Mouse (Mus musculus) stomach, embryonic 14.5 days (tissue): Measurements from ENCODE around the gene Camk1d. TPM values are rescaled to one million over a fixed set of nuclear protein-coding genes. Genes with fewer than 3 reads are reported as not detected.

Experiments
- ATAC-seq: fragments of 200-750 bp; cut with Nextera tagmentation; 2 replicates; pipeline ENCODE4 v1.8.0; 2017; ENCODE audit warnings: low read depth, moderate TSS enrichment; ENCODE audit not compliant: insufficient number of reproducible peaks, insufficient read depth, low FRiP score
- H3K27ac ChIP-seq: fragments of 300-500 bp; sonication (generic); 2 replicates; pipeline ENCODE4 v1.5.1; 2014; ENCODE audit warnings: mild to moderate bottlenecking, low read length, moderate library complexity, mixed read lengths
- H3K27me3 ChIP-seq: fragments of 300-500 bp; sonication (generic); 2 replicates; pipeline ENCODE4 v1.6.1; 2014; ENCODE audit warnings: low read length, control low read depth, mixed read lengths; ENCODE audit not compliant: control insufficient read depth, insufficient read depth
- H3K36me3 ChIP-seq: fragments of 300-500 bp; sonication (generic); 2 replicates; pipeline ENCODE4 v1.6.1; 2014; ENCODE audit warnings: mild to moderate bottlenecking, control low read depth, low read length, moderate library complexity, mixed read lengths; ENCODE audit not compliant: control insufficient read depth, insufficient read depth
- H3K4me1 ChIP-seq: fragments of 300-500 bp; sonication (generic); 2 replicates; pipeline ENCODE4 v1.6.1; 2014; ENCODE audit warnings: low read length, control low read depth, mixed read lengths; ENCODE audit not compliant: control insufficient read depth, insufficient read depth
- H3K4me2 ChIP-seq: fragments of 300-500 bp; sonication (generic); replicated peaks from 2 replicates; pipeline ENCODE4 v1.6.1; 2014; ENCODE audit warnings: low read depth, low read length, control low read depth
- H3K4me3 ChIP-seq: fragments of 300-500 bp; sonication (generic); 2 replicates; pipeline ENCODE4 v1.5.1; 2014; ENCODE audit warnings: low read depth, low read length, control low read depth
- H3K9ac ChIP-seq: fragments of 300-500 bp; sonication (generic); replicated peaks from 2 replicates; pipeline ENCODE4 v1.6.1; 2014; ENCODE audit warnings: low read depth, mild to moderate bottlenecking, control low read depth, low read length, moderate library complexity, mixed read lengths
- H3K9me3 ChIP-seq: fragments of 300-500 bp; sonication (generic); 2 replicates; pipeline ENCODE4 v1.6.1; 2016; ENCODE audit warnings: low read depth, low read length, control low read depth; ENCODE audit not compliant: control insufficient read depth
- WGBS: fragments of 180-500 bp; shearing (Covaris S2); extraction: QIAGEN DNeasy Blood & Tissue Kit; methylation state at CpG from one replicate; pipeline ENCODE4 v1.1.7; 2014; 5-methylcytosine and 5-hydroxymethylcytosine counted together
- polyA plus RNA-seq: library from polyadenylated mRNA; unstranded; fragments of >200 nt; fragmentation: Nextera tagmentation; extraction: Ambion mirVana; gene quantifications from 2 replicates; pipeline ENCODE4 v1.2.1, GENCODE M21; 2014

Gene Camk1d
- polyA plus RNA-seq, 1 experiment from 2014 or later = 20.5 TPM

GRCm38 (mm10) chr2:5584318-5585027 is 129.8 kb downstream of the Camk1d start:
- H3K9me3 ChIP-seq = no peaks in the 10 kb centered on the region
- no peaks in the 10 kb centered on the region for H3K36me3 ChIP-seq

GRCm38 (mm10) chr2:5579391-5579790 is 134.9 kb downstream of the Camk1d start:
- H3K4me1 ChIP-seq = 0 out of 2 replicates have a peak, but pooled peaks cover 6% of the 10 kb centered on the region
- H3K36me3 ChIP-seq = no peaks in the 10 kb centered on the region
- no peaks in the 10 kb centered on the region for H3K27me3 ChIP-seq
- no peak overlapping the region for H3K4me3 ChIP-seq
- no peak overlapping the region for H3K27ac ChIP-seq
- WGBS = 69% methylated on average over 4 of the region's 4 CpGs
- H3K9ac ChIP-seq = no peak overlapping the region
- no peak overlapping the region for H3K4me2 ChIP-seq
- no peaks in the 10 kb centered on the region for H3K9me3 ChIP-seq
- ATAC-seq = no peak

More at GRCm38 (mm10) chr2:5584318-5585027, 129.8 kb downstream of the Camk1d start:
- no peak for ATAC-seq
- no peak overlapping the region for H3K4me2 ChIP-seq
- WGBS = 81% methylated on average over 6 of the region's 6 CpGs
- H3K27me3 ChIP-seq = no peaks in the 10 kb centered on the region
- no peak overlapping the region for H3K9ac ChIP-seq
- no peak overlapping the region for H3K27ac ChIP-seq
- H3K4me1 ChIP-seq = no peaks in the 10 kb centered on the region
- H3K4me3 ChIP-seq = no peak overlapping the region

- Histone ChIP-seq H3K27me3 (no peaks in the 10 kb centered on the region), H3K4me2 (no peak overlapping the region), H3K36me3 (no peaks in the 10 kb centered on the region), H3K9ac (no peak overlapping the region), H3K27ac (no peak overlapping the region; the same call in 1 of the 2 replicates), H3K4me3 (no peak overlapping the region), H3K4me1 (0 out of 2 replicates have a peak, but pooled peaks cover 6% of the 10 kb centered on the region), H3K9me3 (no peaks in the 10 kb centered on the region)
- 58% methylated on average over 9 of the region's 9 CpGs for WGBS
- ATAC-seq = no peak
These were observed 136.8 kb downstream of the Camk1d start for GRCm38 (mm10) chr2:5577399-5578129.

GRCm38 (mm10) chr2:5572314-5573006 is 141.9 kb downstream of the Camk1d start:
- Histone ChIP-seq H3K4me2 (no peak overlapping the region), H3K9me3 (no peaks in the 10 kb centered on the region)

GRCm38 (mm10) chr2:5566611-5567010 is 147.7 kb downstream of the Camk1d start:
- Histone ChIP-seq H3K27me3 (no peaks in the 10 kb centered on the region), H3K9ac (no peak overlapping the region), H3K27ac (no peak overlapping the region), H3K4me1 (no peaks in the 10 kb centered on the region), H3K4me3 (no peak overlapping the region), H3K4me2 (no peak overlapping the region), H3K36me3 (no peaks in the 10 kb centered on the region), H3K9me3 (no peaks in the 10 kb centered on the region)
- no peak for ATAC-seq
- 85% methylated on average over 5 of the region's 5 CpGs for WGBS

More at GRCm38 (mm10) chr2:5572314-5573006, 141.9 kb downstream of the Camk1d start:
- Histone ChIP-seq H3K4me3 (no peak overlapping the region), H3K9ac (no peak overlapping the region), H3K4me1 (0 out of 2 replicates have a peak, but pooled peaks cover 4% of the 10 kb centered on the region), H3K36me3 (no peaks in the 10 kb centered on the region), H3K27me3 (no peaks in the 10 kb centered on the region), H3K27ac (no peak overlapping the region)
- 88% methylated on average over 10 of the region's 10 CpGs for WGBS
- ATAC-seq = no peak

- Histone ChIP-seq H3K36me3 (no peaks in the 10 kb centered on the region), H3K27ac (no peak overlapping the region), H3K9ac (no peak overlapping the region), H3K4me3 (no peak overlapping the region), H3K9me3 (no peaks in the 10 kb centered on the region), H3K4me1 (no peaks in the 10 kb centered on the region), H3K27me3 (no peaks in the 10 kb centered on the region), H3K4me2 (no peak overlapping the region)
- no peak for ATAC-seq
- WGBS = 71% methylated on average over 4 of the region's 4 CpGs
These were observed 150.6 kb downstream of the Camk1d start for GRCm38 (mm10) chr2:5563685-5564084.

GRCm38 (mm10) chr2:5561446-5561845 is 152.9 kb downstream of the Camk1d start:
- ATAC-seq = no peak
- WGBS = 95% methylated on average over 3 of the region's 3 CpGs
- no peak overlapping the region for H3K4me3 ChIP-seq

GRCm38 (mm10) chr2:5553264-5553663 is 161.1 kb downstream of the Camk1d start:
- no peak overlapping the region for H3K9ac ChIP-seq
- no peaks in the 10 kb centered on the region for H3K36me3 ChIP-seq
- no peak overlapping the region for H3K4me2 ChIP-seq
- H3K4me1 ChIP-seq = no peaks in the 10 kb centered on the region
- no peaks in the 10 kb centered on the region for H3K27me3 ChIP-seq
- H3K9me3 ChIP-seq = no peaks in the 10 kb centered on the region
- ATAC-seq = no peak
- H3K4me3 ChIP-seq = no peak overlapping the region
- H3K27ac ChIP-seq = no peak overlapping the region
- WGBS = 93% methylated on average over 3 of the region's 3 CpGs

More at GRCm38 (mm10) chr2:5561446-5561845, 152.9 kb downstream of the Camk1d start:
- Histone ChIP-seq H3K9me3 (no peaks in the 10 kb centered on the region), H3K4me1 (no peaks in the 10 kb centered on the region), H3K27ac (no peak overlapping the region), H3K4me2 (no peak overlapping the region), H3K9ac (no peak overlapping the region), H3K36me3 (no peaks in the 10 kb centered on the region), H3K27me3 (no peaks in the 10 kb centered on the region)
